Mouse (Mus musculus) T-helper 2 cell (primary cell): ENCODE results near the gene Tbc1d2b.

Experiments
- in situ Hi-C: fragments of 300-600 bp; cut with MboI, MseI; formaldehyde crosslinking; loops from one replicate; pipeline ENCODE4 v1.15.1; 2025; ENCODE audit warnings: high pct_unique_total_duplicates

The Tbc1d2b gene

DNA sequence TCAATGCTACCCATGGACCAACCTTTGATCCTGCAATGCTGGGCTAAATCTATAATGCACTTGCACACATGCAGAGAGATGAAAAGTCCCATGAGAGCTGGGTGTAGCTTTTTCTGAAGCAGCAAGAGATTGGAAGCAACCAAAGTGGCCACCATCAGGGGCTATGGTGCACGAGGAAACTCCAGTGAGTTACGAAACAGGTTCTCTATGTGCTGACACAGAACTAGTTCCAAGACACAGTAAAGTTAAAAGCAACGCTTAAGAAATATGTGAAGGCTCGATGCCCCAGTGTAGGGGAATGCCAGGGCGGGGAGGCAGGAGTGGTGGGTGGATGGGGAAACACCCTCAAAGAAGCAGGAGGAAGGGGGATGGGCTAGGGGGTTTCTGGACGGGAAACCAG is 61.9 kb downstream of the Tbc1d2b start:
- in situ Hi-C loops: loop anchor here (5.0 kb wide), 1 partner anchor 239 kb away; no protein-coding TSS in a partner anchor

DNA sequence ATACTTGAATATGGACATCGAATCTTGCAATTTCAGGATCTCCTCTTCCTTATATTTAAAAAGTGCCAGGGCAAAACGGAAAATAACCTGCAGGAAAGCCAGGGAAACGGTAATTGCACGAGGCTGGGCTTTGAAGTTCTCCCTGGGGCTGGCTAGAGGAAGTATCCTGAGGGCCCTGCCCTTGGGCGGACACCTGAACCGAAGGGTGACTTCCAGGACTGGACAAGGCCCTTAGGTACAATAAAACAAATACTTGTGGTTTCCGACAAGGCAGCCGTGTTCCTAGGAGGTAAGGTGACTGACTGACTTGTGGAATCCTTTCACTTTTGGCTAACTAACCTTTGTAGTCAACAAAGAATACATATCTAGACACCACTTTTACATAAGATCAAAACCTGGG is 62.8 kb downstream of the Tbc1d2b start:
- in situ Hi-C loops: loop anchor here (5.0 kb wide), 1 partner anchor 239 kb away; no protein-coding TSS in a partner anchor

DNA sequence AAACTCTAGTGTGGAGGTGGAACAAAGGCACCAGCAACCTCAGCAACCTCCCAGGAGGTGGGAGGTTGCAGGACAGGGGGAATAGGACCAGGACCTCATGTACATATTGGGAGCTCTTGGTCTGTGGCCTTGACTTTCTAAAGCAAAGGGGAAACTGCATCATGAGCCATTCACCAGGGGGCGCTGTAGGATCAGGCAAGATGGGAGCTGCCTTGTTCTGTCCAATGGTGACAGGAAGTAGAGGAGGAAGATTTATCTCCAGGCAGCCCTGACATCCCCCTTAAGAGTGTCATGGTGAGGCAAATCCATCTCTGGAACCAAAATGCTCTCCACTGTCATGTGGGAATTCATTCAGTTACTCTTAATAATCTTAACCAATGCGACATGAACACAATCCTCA is 64.1 kb downstream of the Tbc1d2b start:
- in situ Hi-C loops: loop anchor here (5.0 kb wide), 1 partner anchor 241 kb away; no protein-coding TSS in a partner anchor

DNA sequence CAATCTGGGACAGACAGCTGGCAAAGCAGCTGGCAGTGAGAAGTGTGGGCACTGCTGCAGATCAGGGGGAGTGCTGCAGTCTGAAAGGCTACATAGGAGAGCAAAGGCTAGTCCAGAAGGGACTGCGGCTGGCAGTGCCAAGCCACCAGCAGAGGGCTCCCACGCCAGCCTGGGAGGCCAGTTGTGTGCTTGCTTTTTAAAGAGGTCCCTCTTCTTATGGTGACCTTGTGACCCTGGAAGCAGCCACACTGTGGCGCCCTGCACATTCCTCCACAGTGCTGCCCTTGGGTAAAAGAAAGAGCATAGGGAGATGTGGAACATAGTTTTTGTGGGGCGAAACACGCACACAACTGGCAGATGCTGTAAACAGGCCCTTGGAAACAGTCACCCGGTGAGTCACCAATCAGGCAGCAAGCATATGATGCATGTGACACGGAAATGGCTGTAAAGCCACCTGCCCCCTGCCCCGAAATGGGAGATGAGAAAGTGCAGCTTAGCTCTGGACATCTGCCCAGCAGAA is 66.1 kb downstream of the Tbc1d2b start:
- in situ Hi-C loops: no loop called here

DNA sequence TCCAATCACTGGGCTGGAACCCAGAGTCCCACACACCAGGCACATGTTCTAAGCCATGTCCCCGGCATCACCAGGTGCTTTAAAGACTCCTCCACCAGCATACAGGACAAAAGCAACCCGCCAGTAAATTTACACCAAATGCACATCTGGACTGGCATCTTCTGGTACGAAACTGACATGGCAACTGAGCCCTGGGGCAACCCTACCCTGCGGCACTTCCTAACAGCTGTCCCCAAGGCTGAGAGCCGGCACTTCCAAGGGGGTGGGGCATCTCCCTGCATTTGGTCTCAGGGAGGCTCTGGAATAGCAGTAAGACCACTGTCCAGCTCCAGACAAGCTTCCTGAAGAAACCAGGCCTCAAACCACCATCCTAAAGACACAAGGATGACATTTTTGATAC is 67.4 kb downstream of the Tbc1d2b start:
- in situ Hi-C loops: no loop called here

DNA sequence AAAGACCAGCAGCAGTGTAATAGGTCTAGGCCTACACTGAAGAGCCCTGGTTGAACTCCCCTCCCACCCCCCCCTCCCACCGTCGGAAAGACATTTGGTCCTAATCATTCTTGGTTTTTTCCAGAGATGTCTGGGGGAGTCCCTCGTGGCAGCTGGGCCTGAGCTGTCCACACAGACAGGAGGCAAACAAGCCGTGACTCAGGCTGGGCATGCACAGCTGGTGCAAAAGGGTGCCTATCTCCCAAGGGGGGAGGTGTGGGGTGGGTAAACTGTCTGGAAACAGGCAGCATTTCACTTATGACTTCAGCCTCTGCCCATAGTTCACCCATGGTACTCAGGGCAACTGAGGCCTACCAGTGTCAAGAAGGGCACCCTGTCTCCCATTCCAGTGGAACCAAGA is 69.1 kb downstream of the Tbc1d2b start:
- in situ Hi-C loops: no loop called here

DNA sequence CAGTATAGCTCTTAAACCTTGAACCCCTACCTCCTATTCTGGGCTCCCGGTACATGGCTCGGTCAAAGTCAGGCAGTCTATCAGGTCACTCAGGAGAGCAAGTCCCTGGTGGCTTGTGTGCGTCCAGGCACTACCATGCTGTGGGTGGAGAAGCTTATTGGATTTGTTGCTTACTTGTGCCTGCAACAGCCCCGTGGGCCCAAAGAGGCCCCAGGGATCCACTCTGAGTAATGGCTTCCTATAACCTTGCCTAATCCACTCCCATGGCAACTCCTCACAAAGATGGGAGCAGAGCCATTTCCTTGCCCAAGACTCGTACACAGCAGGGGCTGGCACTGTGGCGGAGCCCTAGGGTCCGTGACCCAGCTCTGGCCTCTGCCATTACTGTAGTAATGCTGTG is 69.5 kb downstream of the Tbc1d2b start:
- in situ Hi-C loops: no loop called here

DNA sequence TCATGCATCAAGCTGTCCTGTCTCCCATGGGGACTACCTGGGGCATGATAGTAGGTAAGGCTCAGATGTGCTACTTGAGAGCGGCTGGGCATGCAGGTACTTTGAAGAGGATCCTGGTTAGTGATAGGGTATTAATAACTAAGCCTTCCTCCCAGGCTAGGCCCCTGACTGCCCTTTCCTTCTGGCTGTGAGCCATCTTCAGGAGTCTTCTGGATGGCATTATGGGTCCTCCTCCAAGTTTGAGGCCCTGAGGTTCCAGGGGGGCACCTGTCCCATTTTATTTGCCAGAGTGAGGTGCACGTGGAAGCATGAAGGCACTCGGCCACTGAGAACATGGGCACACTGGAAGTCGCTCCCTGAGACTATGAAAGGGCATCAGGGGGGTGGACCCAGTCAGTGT is 70.1 kb downstream of the Tbc1d2b start:
- in situ Hi-C loops: no loop called here

DNA sequence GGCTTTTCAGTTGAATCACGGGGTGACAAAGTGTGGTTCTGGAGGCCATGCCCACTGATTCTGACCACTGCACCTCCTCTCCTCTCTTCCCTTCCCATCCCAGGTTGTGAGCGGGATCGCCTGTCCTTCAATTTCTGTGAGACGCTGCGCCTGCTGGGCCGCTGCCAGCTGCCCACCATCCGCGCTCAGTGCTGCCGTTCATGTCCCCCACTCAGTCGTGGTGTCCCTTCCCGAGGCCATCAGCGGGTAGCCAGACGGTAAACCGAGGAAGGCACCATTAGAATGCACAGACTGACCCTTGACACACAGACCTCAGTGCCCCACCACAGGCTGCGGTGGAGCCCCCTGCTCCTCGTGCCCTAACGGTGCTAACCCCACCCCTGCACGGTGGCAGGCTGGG is 71.0 kb downstream of the Tbc1d2b start:
- in situ Hi-C loops: no loop called here

DNA sequence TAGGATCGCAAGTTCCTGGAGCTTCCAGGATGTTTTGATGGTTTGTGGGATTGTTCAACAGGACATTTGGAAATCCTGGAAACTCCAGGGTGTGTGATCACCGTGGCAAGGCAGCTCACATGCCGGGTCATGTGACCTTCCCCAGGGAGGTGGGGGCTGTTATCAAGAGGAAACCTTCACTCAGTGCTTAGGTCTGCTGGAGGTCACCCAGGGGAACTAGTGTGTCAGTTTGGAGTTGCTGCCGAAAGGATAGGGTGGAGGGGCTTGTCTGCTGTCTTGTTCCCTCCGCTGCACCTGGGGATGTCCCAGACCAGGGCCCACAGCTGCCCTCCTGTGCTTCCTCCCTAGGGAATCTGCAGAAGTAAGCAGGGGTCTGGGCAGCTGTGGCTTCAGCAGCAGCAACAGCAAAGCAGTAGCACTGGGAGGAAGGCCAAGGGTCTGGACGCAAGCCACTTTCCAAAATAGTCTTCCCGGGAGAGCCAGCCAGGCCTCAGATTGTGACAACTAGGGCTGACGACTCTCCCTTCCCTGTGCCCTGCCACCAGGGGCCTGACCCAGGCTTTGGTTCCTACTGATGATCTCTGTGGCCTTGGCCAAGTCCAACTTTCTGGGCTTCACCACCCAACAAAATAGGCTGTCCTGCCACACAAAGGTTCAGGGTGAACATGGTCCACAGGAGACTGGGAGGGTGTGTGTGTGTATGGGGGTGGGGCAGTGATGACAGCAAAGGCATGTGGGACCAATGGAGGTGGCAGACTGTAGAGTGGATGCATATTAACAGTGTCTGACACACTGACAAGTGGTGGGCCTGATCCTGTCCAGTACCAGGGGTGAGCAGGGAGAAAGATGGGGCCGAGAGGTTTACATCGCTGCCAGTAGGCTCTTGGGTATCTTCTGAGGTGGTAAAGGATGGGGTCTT is 71.8 kb downstream of the Tbc1d2b start:
- in situ Hi-C loops: no loop called here

DNA sequence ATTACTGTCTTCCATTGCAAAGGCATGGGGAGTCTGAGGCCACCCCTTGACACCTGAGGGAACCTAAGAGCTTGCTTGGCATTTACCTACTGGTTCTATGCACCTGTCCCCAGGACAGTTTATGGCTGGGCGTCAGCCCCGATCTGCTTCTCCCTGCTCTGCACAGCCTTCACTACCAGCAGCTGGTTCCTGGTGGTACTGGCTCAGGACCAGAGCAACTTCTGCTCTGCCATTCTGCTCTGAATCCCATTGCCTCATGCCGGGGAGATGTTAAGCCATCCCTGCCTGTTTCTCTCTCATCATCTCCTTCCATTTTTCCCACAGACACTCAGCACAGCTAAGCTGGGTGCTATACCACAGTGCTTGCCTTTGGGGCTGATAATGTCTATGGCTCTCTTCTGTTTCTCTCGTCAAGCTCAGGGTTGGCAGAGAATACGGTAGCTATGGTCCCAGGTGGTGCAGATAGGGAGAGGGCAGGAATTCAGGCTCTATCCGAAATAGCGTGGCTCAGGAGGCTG is 72.7 kb downstream of the Tbc1d2b start:
- in situ Hi-C loops: no loop called here

DNA sequence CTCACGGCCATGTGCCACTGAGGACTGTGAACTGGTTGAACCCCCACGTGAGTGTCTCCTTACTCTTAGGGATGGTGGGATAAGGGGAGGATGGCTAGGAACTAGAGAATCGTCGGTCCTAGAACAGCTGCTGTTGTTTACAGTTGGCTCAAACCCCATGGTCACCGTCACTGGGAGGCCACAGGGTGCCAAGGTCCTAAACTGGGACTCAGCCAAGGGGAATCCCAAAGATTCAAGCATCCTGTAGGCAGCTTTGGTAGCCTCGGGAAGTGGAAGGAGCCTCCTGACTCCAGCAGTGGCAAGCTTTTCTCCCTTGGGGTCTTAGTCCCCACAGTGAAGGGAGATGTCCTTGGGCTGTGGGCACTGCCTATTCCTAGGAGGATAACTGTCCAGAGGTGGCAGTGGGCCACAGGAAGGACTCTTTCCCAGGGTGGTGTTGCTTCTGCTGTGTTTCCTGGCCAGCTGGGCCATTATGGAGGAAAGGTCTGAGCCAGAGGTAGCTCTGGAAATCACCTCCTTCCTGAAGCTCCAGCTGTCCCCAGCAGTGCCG is 73.4 kb downstream of the Tbc1d2b start:
- in situ Hi-C loops: no loop called here

DNA sequence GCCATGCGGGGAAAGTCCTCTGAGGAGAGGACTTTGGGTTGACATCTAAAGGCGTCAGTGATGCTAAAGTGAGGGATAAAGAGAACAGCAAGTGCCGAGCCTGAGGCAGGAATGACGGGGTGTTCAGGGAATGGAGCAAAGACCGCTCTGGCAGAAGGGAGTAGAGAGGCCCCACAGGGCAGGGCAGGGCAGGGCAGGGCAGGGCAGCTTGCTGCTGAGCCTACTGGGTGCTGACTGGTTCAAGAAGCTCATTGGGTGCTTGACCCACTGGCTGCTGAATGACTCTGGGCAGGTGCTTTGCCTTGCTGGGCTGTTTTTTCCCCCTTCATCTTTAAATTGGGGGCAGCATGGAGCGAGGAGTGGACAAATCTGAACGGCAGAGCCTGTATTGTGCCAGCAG is 74.3 kb downstream of the Tbc1d2b start:
- in situ Hi-C loops: no loop called here

DNA sequence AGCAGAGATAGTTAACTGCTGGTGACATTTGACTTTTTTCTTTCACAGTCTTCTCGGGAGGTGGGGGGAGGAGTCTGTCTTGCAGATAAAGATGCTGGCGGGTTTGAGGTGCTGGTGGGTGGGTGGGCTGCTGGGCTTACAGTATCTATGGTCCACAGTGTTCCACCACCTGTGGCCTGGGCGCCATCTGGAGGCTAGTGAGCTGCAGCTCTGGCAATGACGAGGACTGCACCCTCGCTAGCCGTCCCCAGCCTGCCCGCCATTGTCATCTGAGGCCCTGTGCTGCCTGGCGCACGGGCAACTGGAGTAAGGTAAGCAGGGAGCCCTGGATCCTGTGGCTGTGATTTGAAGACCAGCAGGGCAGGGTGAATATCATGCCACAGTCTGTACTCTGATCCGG is 75.6 kb downstream of the Tbc1d2b start:
- in situ Hi-C loops: no loop called here

DNA sequence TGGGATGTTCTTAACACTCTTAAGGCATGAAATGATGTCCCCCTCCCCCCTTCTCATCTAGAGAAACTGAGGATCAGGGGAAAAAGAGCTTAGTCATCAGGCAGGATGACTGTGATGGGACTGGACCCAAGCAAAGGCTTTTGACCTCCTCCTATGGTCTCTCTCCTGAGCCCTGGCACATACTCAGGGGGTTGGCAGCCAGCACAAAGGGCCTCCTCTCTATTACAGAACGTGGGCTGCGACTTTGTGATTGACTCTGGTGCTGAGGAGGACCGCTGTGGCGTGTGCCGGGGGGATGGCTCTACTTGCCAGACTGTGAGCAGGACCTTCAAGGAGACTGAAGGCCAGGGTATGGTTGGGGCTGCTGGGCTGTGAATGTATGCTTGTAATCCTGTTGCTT is 81.2 kb downstream of the Tbc1d2b start:
- in situ Hi-C loops: no loop called here

DNA sequence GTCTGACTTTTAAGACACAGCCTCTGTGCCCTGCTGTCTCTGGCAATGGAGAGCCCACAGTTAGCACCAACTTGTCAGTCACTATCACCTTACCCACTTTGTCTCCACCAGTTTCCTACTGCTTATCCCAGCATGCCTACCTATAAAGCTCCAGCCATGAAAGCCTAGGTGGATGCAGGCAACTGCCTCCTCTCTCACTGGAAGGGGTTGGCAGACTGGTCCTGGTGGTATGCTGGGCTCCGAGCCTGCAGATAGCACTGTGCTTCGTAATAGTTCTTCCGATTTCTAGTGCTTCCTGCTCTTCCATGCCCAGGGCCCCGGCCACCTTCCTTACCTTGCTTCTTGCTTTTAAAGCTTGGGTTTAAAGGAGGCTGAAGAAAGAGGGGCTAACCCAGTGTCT is 81.7 kb downstream of the Tbc1d2b start:
- in situ Hi-C loops: no loop called here

DNA sequence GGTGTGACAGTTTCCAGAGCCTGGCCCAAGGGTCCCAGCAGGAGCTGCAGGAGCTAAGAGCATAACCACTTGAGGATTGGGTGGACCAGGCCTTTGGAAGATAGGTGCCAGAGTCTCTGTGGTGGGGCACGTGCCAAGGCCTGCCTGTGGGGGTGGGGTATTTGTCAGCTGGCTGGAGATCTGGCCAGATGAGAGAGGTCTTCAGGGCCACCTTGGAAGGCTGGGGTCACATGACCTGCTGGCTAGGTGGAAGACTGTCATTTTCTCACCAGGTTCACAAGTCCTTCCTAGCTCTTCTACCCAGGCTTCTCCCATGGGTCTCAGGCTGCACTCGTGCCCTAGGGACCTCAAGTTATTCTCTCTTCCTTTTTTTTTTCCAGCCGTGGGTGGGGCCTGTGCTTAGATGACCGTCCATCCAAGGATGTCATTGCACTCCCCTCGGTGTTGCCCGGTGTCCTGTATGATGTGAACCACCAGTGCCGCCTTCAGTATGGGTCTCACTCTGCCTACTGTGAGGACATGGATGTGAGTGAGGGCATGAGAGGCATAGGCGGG is 85.2 kb downstream of the Tbc1d2b start:
- in situ Hi-C loops: no loop called here

DNA sequence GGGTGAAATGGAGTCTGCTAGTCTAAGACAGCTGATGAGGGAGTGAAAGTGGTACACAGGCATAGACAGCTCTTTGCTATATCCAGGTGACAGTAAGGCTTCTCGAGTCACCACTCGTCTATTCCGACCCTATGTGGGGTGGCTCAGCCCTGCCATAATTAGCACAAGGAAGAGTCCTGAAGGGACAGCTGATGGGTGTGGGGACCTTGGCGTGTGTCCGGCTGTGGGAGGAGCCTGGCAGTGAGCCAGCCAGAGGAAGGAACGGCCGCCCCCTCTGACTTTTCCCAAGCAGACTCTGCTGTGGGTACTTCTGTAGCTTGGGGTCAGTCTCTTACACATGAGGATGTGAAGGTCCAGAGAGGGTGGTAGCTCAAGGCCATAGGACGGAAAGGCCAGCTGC is 86.5 kb downstream of the Tbc1d2b start:
- in situ Hi-C loops: no loop called here

DNA sequence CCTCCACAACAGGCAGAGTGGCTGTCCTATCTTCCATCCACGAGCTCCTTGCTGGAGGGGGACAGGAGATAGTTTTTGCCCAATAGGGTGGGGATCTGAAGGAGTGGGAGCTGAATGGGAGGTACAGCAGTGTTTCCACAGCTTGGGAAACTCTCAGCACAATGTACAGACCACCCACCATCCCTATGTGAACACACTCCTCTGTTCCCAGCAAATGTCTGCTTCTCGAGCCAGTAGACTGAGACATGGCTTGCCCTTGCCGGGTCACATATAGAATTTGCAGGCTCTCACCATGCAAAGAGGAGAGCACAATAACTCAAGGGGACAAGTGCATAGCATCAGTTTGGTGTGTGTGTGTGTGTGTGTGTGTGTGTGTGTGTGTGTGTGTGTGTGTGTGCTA is 87.1 kb downstream of the Tbc1d2b start:
- in situ Hi-C loops: no loop called here

DNA sequence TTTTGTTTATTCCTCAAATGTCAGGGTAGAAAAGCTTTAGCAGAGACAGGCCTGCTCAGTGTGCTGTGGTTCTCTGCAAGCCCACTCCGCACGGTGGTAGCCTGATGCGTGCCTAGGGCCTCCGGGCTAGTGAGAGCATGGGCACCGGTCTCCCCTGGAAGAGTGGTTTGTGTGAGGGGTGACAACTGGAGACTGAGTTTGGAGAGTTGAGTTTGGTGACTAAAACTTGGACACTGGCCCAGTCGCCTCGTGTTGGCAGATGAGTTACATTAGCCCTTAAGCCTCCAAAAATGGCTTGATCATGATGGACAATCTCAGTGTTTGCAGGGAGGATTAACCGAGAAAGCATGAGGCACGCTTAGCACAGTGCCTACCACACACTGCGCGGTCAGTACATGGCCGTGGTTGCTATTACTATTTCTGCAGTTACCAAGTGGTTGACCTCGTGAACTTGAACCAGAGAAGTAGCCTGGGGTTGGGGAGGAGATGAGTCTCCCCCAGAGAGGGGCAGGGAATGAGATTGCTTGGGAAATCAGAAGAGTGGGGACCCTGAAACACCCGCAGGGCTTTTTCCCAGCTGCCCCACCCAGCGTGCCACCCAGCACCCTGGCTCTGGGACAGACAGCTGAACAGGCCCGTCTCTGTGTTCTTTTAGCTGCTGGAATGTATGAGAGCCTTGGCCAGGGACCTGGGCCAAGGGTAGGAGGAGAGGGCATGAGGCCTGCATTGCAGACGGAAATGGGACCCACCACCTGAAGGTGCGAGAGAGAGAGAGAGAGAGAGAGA is 87.8 kb downstream of the Tbc1d2b start:
- in situ Hi-C loops: no loop called here

DNA sequence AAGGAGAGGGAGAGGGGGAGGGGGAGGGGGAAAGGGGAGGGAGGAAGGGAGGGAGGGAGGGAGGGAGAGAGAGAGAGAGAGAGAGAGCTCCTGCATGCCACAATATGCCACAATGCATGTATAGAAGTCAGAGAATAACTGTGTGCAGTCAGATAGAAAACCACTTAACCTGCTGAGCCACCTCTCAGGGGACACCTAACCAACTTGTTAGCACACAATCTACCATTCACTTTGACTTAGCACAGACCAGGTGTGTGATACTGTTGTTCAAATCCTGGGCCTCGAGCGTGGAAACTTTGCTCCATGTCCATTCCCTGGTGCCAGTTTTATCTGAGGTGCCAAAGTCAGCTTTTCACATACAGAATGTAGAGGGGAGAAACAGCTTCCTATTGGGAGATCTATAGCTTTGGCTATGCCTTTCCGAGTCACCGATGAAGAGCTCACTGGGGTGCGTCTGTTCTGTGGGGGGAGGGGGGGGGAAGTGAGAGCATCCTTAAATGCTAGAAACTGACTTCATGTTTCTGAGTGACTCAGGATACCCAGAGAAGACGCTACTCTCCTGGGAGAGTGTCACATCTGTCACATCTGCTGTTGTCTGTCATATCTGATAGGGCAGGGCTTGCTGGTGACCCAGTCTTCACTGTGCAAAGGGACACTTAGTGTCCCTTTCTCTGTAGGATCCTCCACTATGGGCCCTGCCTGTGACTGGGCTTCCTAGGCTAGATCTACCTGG is 88.8 kb downstream of the Tbc1d2b start:
- in situ Hi-C loops: no loop called here
